Mouse (Mus musculus) MEL-GATA-1-ER (cell line): ENCODE data around the gene Furin.

Experiments used
- DNase-seq: peaks from one replicate; pipeline ENCODE4 v3.0.0-alpha.2; 2012; ENCODE audit warnings: low read depth; ENCODE audit errors: extremely low read depth

Gene Furin

GRCm38 (mm10) chr7:80343270-80344018, 61.8 kb downstream of the Furin start:
- DNase-seq = peak; percentile 24

- peak; percentile 89 for DNase-seq
These were observed 62.4 kb downstream of the Furin start, which contains the start of gene Hddc3 for GRCm38 (mm10) chr7:80342858-80343257. Gene Hddc3, plus strand, starts transcription at chr7:80343104.

GRCm38 (mm10) chr7:80341793-80342192, 63.4 kb downstream of the Furin start:
- peak; percentile 22 for DNase-seq

- peak; percentile 62 for DNase-seq
These were observed 64.4 kb downstream of the Furin start, which contains the start of gene Unc45a for GRCm38 (mm10) chr7:80340793-80341192. Gene Unc45a, minus strand, starts transcription at chr7:80341005.

- DNase-seq = peak; percentile 90
These were observed 65.2 kb downstream of the Furin start for GRCm38 (mm10) chr7:80339793-80340628.

GRCm38 (mm10) chr7:80339371-80339770, 65.9 kb downstream of the Furin start:
- DNase-seq = no peak
